Mouse (Mus musculus) E14TG2a.4 (cell line): ENCODE data around the gene Plpp1.

Source experiments
- CTCF ChIP-seq: conservative IDR thresholded peaks from 2 replicates; pipeline ENCODE4 v1.5.1; 2014; ENCODE audit warnings: low read length
- POU5F1 ChIP-seq: IDR thresholded peaks from 2 replicates; pipeline ENCODE4 v1.6.1; 2014; ENCODE audit warnings: low read length, borderline replicate concordance

DNA sequence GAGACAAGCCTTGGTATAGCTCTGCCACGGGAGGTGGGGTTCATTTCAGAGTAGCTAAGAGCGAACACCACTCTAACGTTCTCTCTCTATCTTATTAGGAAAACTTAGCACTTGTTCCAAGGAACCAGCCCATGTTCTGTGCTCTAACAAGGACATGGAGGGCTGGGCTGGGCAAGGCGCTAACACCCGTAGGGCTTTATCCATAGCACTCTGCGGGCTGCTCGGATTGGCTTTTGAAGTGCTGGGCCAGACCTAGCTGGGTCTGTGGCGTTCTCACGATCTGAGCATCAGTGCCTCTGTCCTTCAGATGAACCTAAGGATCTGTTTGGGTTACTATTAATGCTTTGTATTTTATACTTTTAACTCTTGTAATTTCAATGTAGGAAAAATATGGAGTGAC is 60.3 kb downstream of the Plpp1 start:
- no peak for TF ChIP-seq CTCF
- no peak for TF ChIP-seq POU5F1
